Mouse (Mus musculus) v-Abl transformed pro-B cells (cell line): Measurements from ENCODE around the gene Itgad.

Experiments used
- in situ Hi-C, 2 experiments: fragments of 400-800 bp; cut with MboI; formaldehyde crosslinking; loops; one replicate each; pipeline ENCODE4 v1.15.1; 2025; ENCODE audit not compliant: unreplicated experiment in 2 of 2

Gene Itgad

GRCm38 (mm10) chr7:128154076-128154475, at the start of gene Itgad:
Itgad (plus strand) TSS chr7:128154376.
- in situ Hi-C loops = loop anchor here in 1 of 2 experiments (10.0 kb wide), 1 partner anchor 51 kb away; the partner anchor contains the start of gene Cox6a2

- in situ Hi-C loops = loop anchor here (10.0 kb wide), 2 partner anchors 330 to 600 kb away; partner anchors contain the start of gene Setd1a (in 1 of the 2)
Measured at GRCm38 (mm10) chr7:128105246-128105645, 48.9 kb upstream of the Itgad start.

DNA sequence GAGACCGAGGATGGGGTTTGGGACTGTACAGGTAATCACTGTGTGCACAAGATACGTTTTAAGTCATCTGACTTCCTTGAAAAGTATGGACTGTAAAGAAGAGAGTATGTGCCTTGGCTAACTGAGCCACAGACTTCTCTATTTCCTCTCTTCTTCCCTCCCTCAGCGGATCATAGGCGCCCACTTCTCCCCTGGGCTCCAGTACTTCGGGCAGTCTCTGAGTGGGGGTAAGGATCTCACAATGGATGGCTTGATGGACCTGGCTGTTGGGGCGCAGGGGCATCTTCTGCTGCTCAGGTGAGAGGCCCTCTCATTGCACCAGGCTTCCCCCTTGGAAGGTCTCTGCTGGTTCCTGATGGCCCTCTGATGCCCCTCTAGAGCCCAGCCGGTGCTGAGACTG, 46.7 kb upstream of the Itgad start:
- in situ Hi-C loops = loop anchor here (10.0 kb wide), 2 partner anchors 333 to 597 kb away; partner anchors contain the start of gene Setd1a (in 1 of the 2)

DNA sequence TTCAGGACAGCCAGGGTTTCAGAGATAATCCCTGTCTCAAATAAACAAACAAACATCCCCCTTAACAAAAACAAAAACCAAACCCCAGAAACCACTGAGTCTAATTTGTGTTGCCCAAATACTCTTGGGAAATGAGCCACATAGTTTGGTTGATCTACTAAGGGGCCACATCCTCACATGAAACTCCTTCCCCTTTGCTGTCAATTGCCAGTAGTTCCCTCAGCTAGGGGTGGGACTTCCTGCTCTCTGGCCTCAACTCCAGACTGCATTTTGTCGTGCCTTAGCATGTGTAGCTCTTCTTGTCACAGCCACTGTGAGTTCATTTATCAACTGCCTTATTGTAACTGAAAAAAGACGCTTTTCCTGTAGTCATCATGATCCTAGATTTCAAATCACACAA, 43.9 kb upstream of the Itgad start:
- in situ Hi-C loops = loop anchor here in 1 of 2 experiments (5.0 kb wide), 1 partner anchor 37 kb away; no protein-coding TSS in a partner anchor

DNA sequence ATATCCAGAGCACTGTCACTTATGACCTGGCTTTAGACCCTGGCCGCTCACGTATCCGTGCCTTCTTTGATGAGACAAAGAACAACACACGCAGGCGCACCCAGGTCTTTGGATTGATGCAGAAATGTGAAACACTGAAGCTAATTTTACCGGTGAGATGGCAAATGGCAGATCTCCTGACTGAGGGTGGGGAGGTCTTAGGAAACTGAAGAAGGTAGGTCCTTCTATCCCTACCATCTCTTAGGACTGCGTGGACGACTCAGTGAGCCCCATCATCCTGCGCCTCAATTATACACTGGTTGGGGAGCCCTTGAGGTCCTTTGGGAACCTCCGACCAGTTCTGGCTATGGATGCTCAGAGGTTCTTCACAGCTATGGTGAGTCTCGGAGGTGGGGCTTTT, 42.0 kb upstream of the Itgad start:
- in situ Hi-C loops = loop anchor here in 1 of 2 experiments (5.0 kb wide), 1 partner anchor 35 kb away; no protein-coding TSS in a partner anchor

- in situ Hi-C loops = loop anchor here in 1 of 2 experiments (5.0 kb wide), 1 partner anchor 33 kb away; no protein-coding TSS in a partner anchor
Measured at GRCm38 (mm10) chr7:128114371-128115105, 39.6 kb upstream of the Itgad start.

DNA sequence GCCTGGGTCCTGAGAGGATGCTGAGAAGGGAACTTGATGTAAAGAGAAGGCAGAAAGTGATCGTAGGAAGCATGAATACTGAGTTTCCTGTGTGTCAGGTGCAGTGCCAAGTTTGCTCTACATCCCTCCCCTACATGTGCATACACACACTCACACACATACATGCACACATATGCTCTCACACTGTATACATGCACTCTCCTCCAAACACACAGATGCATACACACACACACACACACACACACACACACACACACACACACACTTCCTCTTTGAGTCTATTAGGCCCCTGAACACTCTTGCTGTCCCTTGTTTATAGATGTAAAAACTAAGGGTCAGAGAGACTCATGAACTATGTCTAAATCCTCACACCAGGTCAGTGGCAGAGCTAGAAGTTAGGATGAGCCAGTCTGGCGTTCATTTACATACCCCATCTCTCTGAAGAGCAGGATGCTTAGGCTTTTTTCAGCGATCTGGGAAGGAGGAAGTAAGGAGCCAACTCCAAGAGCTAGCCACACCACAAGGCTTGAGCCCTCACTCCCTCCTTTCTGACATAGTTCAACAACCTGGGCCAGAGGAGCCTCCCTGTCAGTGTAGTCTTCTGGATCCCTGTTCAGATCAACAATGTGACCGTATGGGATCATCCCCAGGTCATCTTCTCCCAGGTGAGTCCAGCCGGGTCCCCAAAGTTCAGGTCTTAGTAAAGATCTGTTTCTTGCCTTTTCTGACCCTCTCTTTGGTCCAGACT, 38.8 kb upstream of the Itgad start:
- in situ Hi-C loops = no loop called here

- in situ Hi-C loops = no loop called here
Measured at GRCm38 (mm10) chr7:128116396-128116795, 37.8 kb upstream of the Itgad start.

DNA sequence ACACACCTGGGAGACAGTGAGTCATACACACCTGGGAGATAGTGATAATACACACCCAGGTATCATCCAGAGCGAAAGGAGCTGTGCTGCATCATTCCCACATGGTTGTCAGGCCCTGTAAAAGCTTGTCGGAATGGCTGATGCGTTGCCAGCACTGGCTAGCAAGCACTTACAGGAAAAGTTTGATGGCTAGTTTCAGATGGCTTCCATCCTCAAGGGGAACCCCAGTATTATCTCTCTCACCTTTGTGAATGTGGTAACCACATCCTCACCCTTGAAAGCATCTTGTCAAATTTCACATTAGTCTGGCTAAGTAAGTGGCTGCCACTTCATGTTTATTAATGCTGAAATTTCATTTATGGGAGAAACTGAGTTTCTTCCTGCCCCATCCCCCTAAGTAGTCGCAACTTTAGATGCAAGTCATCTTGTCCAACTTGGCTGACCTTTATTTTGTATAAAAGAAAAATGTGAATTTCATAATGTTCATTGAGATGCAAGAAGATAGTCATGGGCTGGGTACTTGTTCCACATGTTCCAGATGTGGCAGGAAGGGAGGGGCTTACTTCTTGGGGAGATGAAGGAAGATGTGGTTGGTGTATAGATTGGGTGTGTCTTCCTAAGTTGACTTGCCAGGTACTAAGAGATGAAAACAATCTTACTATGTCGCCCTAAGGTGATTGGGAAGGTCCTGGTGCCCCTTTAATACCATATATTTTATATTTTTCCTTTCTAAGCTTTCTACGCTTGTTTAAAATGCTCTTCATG, 34.3 kb upstream of the Itgad start:
- in situ Hi-C loops = no loop called here

GRCm38 (mm10) chr7:128128741-128129720, 25.1 kb upstream of the Itgad start, which contains the start of gene Itgax:
Itgax (plus strand) TSS chr7:128129547.
- in situ Hi-C loops = no loop called here

GRCm38 (mm10) chr7:128132148-128132547, 22.0 kb upstream of the Itgad start:
- in situ Hi-C loops = no loop called here

DNA sequence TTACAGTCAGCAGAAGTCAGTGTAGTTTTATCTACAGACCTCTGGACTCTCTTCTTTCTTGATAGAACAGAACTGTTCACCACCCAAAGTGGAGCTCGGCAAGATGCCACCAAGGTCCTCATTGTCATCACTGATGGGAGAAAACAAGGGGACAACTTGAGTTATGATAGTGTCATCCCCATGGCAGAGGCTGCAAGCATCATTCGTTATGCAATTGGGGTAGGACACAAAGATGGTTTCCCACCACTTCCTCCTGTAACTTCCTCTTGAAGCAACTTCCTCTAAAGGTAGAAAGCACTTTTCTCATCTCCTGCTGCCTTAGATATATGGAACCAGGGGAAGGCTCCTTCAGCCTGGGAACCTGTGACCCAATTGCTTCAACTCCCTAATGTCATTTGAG, 20.6 kb upstream of the Itgad start:
- in situ Hi-C loops = no loop called here

GRCm38 (mm10) chr7:128136927-128137326, 17.2 kb upstream of the Itgad start:
- in situ Hi-C loops = no loop called here

DNA sequence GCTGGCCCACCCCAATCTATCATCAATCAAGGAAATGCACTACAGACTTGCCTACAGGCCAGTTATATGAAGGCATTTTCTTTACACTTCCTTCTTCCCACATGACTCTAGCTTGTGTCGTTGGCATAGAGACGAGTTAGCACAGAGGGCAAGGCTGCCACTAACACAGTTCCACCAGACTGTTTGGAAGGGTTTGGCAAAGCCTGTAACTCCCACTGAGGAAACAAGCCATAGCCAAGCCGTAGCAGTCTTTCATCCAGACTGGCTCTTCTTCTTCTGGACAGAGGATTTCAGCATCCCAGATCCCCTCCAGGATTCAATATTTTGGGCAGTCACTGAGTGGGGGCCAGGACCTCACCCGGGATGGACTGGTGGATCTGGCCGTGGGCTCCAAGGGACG, 14.6 kb upstream of the Itgad start:
- in situ Hi-C loops = no loop called here

GRCm38 (mm10) chr7:128150970-128151369, 3.2 kb upstream of the Itgad start:
- in situ Hi-C loops = loop anchor here in 1 of 2 experiments (10.0 kb wide), 1 partner anchor 54 kb away; the partner anchor contains the start of gene Cox6a2

DNA sequence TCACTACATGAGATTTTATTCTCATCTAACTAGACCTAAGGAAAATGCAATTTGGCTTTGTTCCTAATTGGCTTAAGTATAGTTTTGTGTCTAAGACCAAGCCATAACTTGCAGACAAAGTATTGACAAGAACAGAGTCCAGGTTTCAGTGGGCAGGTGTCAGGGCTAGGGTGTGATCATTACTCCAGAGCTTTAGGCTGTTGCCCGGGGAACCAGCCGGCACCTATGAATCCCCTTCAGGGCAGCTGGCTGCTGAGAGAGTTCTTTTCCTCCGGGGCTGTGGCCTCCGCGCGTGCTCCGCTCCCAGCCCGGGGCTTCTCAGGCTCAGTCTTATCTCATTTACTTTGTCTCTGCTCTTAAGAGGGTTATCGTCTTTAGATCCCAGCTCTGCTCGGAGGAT, 748 bp downstream of the Itgad start:
- in situ Hi-C loops = loop anchor here in 1 of 2 experiments (10.0 kb wide), 1 partner anchor 50 kb away; the partner anchor contains the start of gene Cox6a2

GRCm38 (mm10) chr7:128158688-128159354, 4.6 kb downstream of the Itgad start:
- in situ Hi-C loops = loop anchor here in 1 of 2 experiments (10.0 kb wide), 1 partner anchor 46 kb away; the partner anchor contains the start of gene Cox6a2

GRCm38 (mm10) chr7:128164001-128164400, 9.8 kb downstream of the Itgad start:
- in situ Hi-C loops = loop anchor here in 1 of 2 experiments (5.0 kb wide), 1 partner anchor 43 kb away; the partner anchor contains the start of gene Cox6a2
